Mouse (Mus musculus) erythroblast, embryonic 14.5 days (primary cell): ENCODE data around the gene Acp1.

Experiments used
- GATA1 ChIP-seq: IDR thresholded peaks from 2 replicates; pipeline ENCODE4 v1.6.1; 2012; ENCODE audit warnings: low read length, inconsistent platforms, mixed read lengths
- TAL1 ChIP-seq: IDR thresholded peaks from 3 replicates; pipeline ENCODE4 v1.6.1; 2012; ENCODE audit warnings: low read length, inconsistent platforms, mixed read lengths

GRCm38 (mm10) chr12:30883592-30883985 lies 27.8 kb downstream of the Acp1 start:
- TF ChIP-seq TAL1: no peak
- no peak for TF ChIP-seq GATA1
